Mouse (Mus musculus) limb, embryonic 15.5 days (tissue): ENCODE results near the gene Cmip. TPM values are rescaled to one million over a fixed set of nuclear protein-coding genes. Genes with fewer than 3 reads are reported as not detected.

Experiments used
- ATAC-seq: fragments of 200-750 bp; cut with Nextera tagmentation; 2 replicates; pipeline ENCODE4 v1.8.0; 2017; ENCODE audit warnings: low read depth, moderate TSS enrichment; ENCODE audit not compliant: insufficient number of reproducible peaks, low FRiP score, low TSS enrichment
- H3K27ac ChIP-seq: fragments of 300-500 bp; sonication (generic); 2 replicates; pipeline ENCODE4 v1.5.1; 2015; ENCODE audit warnings: moderate library complexity, mild to moderate bottlenecking, inconsistent platforms
- H3K27me3 ChIP-seq: fragments of 300-500 bp; sonication (generic); 2 replicates; pipeline ENCODE4 v1.6.1; 2015; ENCODE audit warnings: inconsistent platforms
- H3K36me3 ChIP-seq: fragments of 300-500 bp; sonication (generic); 2 replicates; pipeline ENCODE4 v1.6.1; 2015; ENCODE audit warnings: inconsistent platforms
- H3K4me1 ChIP-seq: fragments of 300-500 bp; sonication (generic); 2 replicates; pipeline ENCODE4 v1.6.1; 2015; ENCODE audit warnings: inconsistent platforms
- H3K4me2 ChIP-seq: fragments of 300-500 bp; sonication (generic); 2 replicates; pipeline ENCODE4 v1.6.1; 2015; ENCODE audit warnings: mild to moderate bottlenecking, inconsistent platforms
- H3K4me3 ChIP-seq: fragments of 300-500 bp; sonication (generic); 2 replicates; pipeline ENCODE4 v1.5.1; 2015; ENCODE audit warnings: mild to moderate bottlenecking, inconsistent platforms
- H3K9ac ChIP-seq: fragments of 300-500 bp; sonication (generic); 2 replicates; pipeline ENCODE4 v1.6.1; 2015; ENCODE audit warnings: inconsistent platforms
- H3K9me3 ChIP-seq: fragments of 300-500 bp; sonication (generic); 2 replicates; pipeline ENCODE4 v1.6.1; 2016; ENCODE audit warnings: inconsistent platforms
- WGBS: fragments of 180-500 bp; shearing (Covaris S2); methylation state at CpG from one replicate; pipeline ENCODE4 v1.1.7; 2015; 5-methylcytosine and 5-hydroxymethylcytosine counted together
- polyA plus RNA-seq: library from polyadenylated mRNA; unstranded; fragments of >200 nt; fragmentation: Nextera tagmentation; extraction: Ambion mirVana; gene quantifications from 2 replicates; pipeline ENCODE4 v1.2.1, GENCODE M21; 2015

The Cmip gene
- polyA plus RNA-seq, 1 experiment from 2014 or later = 18.8 TPM

DNA sequence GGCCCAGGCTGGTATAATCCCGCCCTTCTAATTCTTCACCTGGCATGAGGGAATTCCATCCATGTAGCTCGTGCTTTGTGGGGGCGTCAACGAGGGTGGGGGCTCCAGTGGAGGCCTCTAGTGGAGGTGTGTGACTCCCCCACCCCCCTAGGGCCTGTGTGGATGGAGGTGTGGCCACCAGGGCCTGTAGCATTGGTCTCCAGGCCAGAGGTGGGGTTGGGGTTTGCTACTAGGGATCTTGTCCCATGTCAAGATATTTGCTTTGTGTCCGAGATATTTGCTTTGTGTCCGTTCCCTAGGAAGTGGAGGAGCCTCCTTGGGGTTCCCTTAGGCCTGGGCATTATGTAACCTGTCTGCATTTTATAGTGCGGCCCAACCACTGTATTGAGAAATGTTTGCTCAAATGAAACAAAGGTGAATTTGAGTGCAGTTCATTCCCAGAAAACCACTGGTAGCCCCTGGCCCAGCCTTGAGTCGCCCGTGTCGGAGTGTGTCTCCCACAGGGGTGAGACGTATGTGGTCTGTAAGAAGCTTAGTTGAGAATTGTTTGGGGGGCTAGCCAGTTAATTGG is 2.7 kb downstream of the Cmip start:
- no peaks in the 10 kb centered on the region for H3K36me3 ChIP-seq
- no peaks in the 10 kb centered on the region for H3K27me3 ChIP-seq
- H3K4me2 ChIP-seq = peak overlapping the region; percentile 79
- WGBS = 52% methylated on average over 11 of the region's 11 CpGs
- peak overlapping the region; percentile 92 for H3K4me3 ChIP-seq
- peak overlapping the region; percentile 87; the same call in 1 of the 2 replicates for H3K27ac ChIP-seq
- H3K9ac ChIP-seq = 0 out of 2 replicates have a peak overlapping the region, but pooled peaks have one; percentile 10
- H3K9me3 ChIP-seq = no peaks in the 10 kb centered on the region
- no peak for ATAC-seq
- H3K4me1 ChIP-seq = peaks cover 45% of the 10 kb centered on the region

DNA sequence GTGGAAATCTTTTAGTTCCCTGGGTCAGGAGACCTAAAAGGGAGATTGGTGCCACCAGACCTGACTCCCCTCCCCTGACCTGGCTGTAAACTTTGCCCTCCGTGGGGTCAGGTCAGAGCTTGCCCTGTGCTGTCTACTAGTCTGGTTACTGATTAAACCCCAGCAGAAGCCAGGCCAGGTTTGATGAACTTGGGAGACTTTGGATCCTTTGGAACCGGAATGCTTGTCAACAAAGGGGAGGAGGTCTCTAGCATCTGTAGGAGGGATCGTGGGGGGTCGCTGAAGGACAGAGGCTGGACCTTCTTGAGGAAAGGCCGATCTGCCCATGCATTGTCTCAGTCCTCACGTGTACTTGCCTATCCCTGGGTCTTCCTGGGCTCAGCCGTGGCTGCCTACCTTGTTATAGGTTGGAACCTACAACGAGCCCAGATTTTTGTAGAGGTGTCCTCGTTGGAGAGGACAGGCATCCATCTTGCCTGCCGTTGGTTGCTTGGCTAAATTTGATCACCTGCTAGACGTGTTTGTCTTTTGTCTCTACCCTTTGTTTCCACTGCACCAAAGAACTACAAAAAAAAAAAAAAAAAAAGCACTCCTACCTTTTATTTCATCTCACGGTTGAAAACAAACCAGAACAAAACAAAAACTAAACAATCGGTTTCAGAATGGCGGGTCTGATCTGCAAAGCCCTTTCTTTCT is 3.5 kb downstream of the Cmip start:
- Histone ChIP-seq H3K27ac (no peak overlapping the region), H3K4me3 (peak overlapping the region; percentile 92; the same call in 1 of the 2 replicates), H3K9me3 (no peaks in the 10 kb centered on the region), H3K4me1 (peaks cover 47% of the 10 kb centered on the region), H3K4me2 (peak overlapping the region; percentile 15), H3K27me3 (no peaks in the 10 kb centered on the region), H3K9ac (no peak overlapping the region), H3K36me3 (no peaks in the 10 kb centered on the region)
- 46% methylated on average over 14 of the region's 14 CpGs for WGBS
- ATAC-seq = no peak

DNA sequence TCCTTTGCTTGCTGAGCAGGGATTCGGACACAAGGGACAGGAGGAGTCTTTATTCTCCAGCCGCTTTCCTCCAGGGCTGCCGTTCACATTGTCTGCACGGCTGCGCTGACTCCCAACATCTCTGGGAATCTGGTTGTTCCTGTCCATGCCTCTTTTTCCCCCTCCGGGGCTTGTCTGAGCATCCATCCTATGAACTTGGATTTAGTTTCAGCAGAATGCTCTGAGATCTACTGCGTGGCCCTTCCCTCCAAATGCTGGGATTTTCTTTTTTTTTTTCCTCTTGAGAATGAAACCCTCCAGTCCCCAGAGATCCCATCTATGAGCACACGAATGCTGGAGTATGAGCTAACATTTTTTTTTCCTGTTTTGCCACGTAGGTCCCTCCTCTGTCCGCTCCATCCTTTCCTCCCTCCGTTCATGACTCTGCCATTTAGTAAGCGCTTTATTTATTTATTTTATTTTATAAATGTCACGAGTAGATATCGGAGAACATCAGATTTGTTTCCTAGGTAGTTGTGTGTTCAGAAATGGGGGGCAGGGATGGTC is 4.1 kb downstream of the Cmip start:
- no peak overlapping the region for H3K4me3 ChIP-seq
- H3K4me1 ChIP-seq = peaks cover 46% of the 10 kb centered on the region
- no peak overlapping the region for H3K27ac ChIP-seq
- no peaks in the 10 kb centered on the region for H3K9me3 ChIP-seq
- WGBS = 48% methylated on average over 14 of the region's 14 CpGs
- no peaks in the 10 kb centered on the region for H3K36me3 ChIP-seq
- peak overlapping the region; percentile 15; the same call in 1 of the 2 replicates for H3K4me2 ChIP-seq
- no peaks in the 10 kb centered on the region for H3K27me3 ChIP-seq
- ATAC-seq = no peak
- H3K9ac ChIP-seq = no peak overlapping the region

DNA sequence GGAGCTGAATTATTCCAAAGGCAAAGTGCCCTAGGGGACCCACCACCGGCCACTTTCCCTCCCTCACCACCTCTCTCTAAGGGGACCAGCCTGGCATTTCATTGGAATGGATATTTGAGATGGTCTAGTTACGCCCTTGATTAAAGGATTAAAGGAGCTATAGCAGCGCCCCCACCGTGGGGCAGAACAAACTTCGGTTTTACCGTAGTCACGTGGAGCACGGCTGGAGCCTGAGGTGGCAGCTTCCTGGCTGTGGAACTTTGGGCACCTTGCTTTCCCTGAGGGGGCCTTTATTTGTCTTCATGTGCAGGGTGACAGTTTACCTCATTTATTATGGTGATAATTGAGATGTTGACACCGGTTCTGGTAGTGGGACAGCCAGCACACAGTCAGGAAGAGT is 4.8 kb downstream of the Cmip start:
- no peak overlapping the region for H3K27ac ChIP-seq
- H3K9ac ChIP-seq = no peak overlapping the region
- 27% methylated on average over 9 of the region's 9 CpGs for WGBS
- H3K27me3 ChIP-seq = no peaks in the 10 kb centered on the region
- no peak overlapping the region for H3K4me3 ChIP-seq
- no peak overlapping the region for H3K4me2 ChIP-seq
- peaks cover 44% of the 10 kb centered on the region for H3K4me1 ChIP-seq
- no peaks in the 10 kb centered on the region for H3K9me3 ChIP-seq
- no peak for ATAC-seq
- no peaks in the 10 kb centered on the region for H3K36me3 ChIP-seq

DNA sequence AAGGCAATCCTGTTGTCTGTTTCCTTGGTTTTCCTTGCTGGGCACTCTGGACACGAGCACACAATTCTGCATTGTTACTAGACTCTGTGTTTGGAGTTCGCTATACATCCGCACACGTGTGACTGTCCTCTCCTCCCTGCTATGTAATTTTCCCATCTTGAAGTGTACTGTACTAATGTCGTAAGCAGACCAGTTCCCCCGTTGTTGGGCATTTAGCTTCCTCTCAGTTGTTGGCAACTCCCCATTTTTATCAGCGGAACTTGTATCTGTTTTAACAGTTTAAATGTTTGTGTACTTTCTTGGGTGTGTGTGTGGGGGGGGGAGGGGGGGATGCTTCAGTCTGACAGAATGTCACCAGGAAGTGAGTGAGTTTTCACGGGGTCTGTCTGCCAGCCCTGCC is 5.8 kb downstream of the Cmip start:
- Histone ChIP-seq H3K36me3 (no peaks in the 10 kb centered on the region), H3K4me1 (peaks cover 39% of the 10 kb centered on the region), H3K27ac (no peak overlapping the region), H3K9ac (no peak overlapping the region), H3K4me3 (no peak overlapping the region), H3K4me2 (no peak overlapping the region), H3K27me3 (no peaks in the 10 kb centered on the region), H3K9me3 (no peaks in the 10 kb centered on the region)
- ATAC-seq = no peak
- WGBS = 58% methylated on average over 8 of the region's 8 CpGs

DNA sequence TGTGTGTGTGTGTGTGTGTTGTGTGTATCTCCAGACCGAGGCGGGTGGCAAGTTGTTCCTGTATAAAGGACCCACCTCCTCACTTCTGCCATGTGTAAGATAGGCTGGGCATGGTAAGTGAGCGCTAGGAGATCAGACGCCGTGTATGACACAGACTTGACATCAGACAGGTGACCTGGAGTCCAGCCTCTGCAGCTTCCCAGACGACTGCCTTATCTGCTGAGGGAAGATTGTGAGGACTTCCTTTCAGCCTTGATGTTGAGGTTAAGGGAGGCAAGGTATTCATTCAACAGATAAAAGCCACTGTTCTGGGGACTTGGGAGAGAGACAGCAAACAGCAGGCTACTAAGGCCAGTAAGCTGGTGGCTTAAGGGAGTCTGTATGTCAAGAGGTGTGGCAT is 6.6 kb downstream of the Cmip start:
- Histone ChIP-seq H3K9ac (no peak overlapping the region), H3K36me3 (no peaks in the 10 kb centered on the region), H3K4me3 (no peak overlapping the region), H3K27ac (no peak overlapping the region), H3K4me2 (no peak overlapping the region), H3K9me3 (no peaks in the 10 kb centered on the region), H3K4me1 (peaks cover 38% of the 10 kb centered on the region), H3K27me3 (no peaks in the 10 kb centered on the region)
- 66% methylated on average over 6 of the region's 6 CpGs for WGBS
- ATAC-seq = no peak

DNA sequence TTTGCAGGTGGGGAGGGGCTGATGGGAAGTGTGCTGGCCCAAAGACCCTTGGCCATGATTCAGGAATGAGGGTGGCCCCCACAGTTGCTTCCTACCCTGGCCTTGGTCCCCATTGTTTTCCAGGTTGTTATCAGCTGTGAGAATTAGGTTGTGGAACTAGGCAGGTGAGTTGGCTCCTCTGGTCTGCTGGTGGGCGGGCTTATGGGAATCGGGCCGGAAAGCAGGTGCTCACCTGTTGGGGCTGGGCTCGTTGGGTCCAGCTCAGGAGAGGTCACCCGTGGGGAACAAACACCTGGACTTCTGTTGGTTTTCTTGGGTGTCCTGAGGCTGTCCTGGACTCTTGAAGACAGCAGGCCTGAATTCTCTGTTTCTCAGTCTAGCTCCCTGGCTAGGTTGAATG is 8.2 kb downstream of the Cmip start:
- no peak for ATAC-seq
- H3K4me3 ChIP-seq = no peak overlapping the region
- peaks cover 25% of the 10 kb centered on the region for H3K4me1 ChIP-seq
- no peak overlapping the region for H3K9ac ChIP-seq
- no peak overlapping the region for H3K27ac ChIP-seq
- H3K27me3 ChIP-seq = no peaks in the 10 kb centered on the region
- 77% methylated on average over 5 of the region's 5 CpGs for WGBS
- H3K36me3 ChIP-seq = no peaks in the 10 kb centered on the region
- H3K9me3 ChIP-seq = no peaks in the 10 kb centered on the region
- no peak overlapping the region for H3K4me2 ChIP-seq

DNA sequence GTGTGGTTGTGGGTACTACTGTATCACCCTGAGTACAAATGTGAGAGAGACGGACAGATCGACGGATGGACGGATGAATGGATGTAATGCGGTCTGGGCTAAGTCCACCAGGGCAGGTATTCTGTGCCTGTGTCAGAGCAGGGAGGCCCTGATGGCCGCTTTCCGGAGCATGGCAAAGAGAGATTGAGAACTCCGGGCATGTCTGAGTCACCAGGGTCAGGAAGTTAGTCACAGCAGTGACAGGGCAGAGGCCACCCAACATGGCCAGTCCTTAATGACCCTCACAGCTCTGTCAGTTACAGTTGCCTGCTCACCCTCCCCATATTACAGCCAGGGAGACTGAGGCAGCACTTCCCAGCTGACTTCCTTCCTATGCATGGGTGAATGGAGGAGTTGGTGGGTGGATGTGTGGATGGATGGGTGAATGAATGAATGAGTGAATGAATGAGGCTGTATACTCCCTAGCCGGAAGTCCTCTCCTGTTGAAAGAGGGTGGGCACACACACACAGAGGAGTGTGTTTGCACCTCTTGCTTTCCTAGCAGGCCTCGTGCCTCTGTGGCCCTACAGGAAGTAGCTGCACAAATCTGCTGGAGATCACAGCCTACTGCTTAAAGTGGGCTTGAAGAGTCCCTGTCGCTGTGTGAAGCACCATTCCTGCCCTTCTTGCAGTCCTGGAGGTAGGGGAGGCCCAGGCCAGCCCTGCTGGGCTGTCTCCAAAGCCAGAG is 10.7 kb downstream of the Cmip start:
- no peak overlapping the region for H3K27ac ChIP-seq
- no peaks in the 10 kb centered on the region; the same call in 1 of the 2 replicates for H3K36me3 ChIP-seq
- H3K4me3 ChIP-seq = no peak overlapping the region
- H3K4me1 ChIP-seq = peaks cover 10% of the 10 kb centered on the region
- no peak for ATAC-seq
- no peaks in the 10 kb centered on the region for H3K9me3 ChIP-seq
- no peaks in the 10 kb centered on the region for H3K27me3 ChIP-seq
- H3K4me2 ChIP-seq = no peak overlapping the region
- no peak overlapping the region for H3K9ac ChIP-seq
- WGBS = 83% methylated on average over 11 of the region's 11 CpGs

DNA sequence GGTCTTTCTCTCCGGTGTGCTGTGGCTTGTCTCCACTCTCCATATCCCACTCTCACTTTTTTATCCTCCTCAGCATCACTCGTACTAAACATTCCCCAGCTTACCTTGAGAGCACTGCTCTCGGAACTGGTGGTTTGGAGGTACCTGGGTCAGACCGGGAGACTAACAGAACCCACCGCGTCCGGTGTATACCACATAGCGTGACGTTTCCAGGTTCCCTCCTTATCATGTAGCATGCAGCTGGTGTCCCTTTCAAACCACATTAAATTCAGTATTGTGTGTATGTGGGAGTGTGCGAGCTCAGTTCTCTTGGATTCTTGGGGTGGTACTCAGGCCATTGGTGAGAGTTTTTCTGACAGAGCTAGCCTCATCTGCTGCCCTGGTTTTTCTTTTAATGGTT is 21.4 kb downstream of the Cmip start:
- 0 out of 2 replicates have a peak, but pooled peaks cover 4% of the 10 kb centered on the region for H3K36me3 ChIP-seq
- no peak overlapping the region for H3K4me2 ChIP-seq
- H3K27me3 ChIP-seq = no peaks in the 10 kb centered on the region
- 89% methylated on average over 10 of the region's 10 CpGs for WGBS
- H3K9me3 ChIP-seq = no peaks in the 10 kb centered on the region
- H3K27ac ChIP-seq = 0 out of 2 replicates have a peak overlapping the region, but pooled peaks have one; percentile 35
- ATAC-seq = no peak
- H3K9ac ChIP-seq = no peak overlapping the region
- H3K4me3 ChIP-seq = no peak overlapping the region
- peaks cover 45% of the 10 kb centered on the region for H3K4me1 ChIP-seq

DNA sequence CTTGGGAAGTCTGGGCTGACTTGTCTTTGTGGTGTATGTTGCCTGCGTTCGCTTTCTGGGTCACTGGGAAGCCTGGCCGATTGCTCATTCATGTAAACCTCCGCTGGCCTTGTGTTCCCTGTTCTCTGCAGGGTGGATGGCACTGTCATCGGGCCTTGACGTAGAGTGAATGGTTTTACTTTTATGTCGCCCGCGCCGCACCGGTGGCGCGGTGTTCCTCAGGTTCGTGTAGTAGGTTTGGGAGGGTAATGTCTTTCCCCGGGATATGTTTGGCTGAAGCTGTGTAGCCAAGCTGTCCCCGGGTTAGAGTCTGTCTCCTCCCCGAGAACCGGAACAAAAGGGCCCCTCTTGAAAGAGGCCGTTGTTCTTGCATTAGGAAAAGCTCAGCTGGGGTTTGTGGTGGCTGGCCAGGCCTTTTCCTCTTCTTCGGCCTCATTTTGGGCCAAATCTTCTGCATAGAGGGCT is 21.8 kb downstream of the Cmip start:
- ATAC-seq = no peak
- Histone ChIP-seq H3K4me1 (peaks cover 48% of the 10 kb centered on the region), H3K9me3 (no peaks in the 10 kb centered on the region), H3K4me2 (no peak overlapping the region), H3K27ac (0 out of 2 replicates have a peak overlapping the region, but pooled peaks have one; percentile 47), H3K36me3 (0 out of 2 replicates have a peak, but pooled peaks cover 2% of the 10 kb centered on the region), H3K27me3 (no peaks in the 10 kb centered on the region), H3K9ac (no peak overlapping the region), H3K4me3 (no peak overlapping the region)
- WGBS = 80% methylated on average over 20 of the region's 20 CpGs

DNA sequence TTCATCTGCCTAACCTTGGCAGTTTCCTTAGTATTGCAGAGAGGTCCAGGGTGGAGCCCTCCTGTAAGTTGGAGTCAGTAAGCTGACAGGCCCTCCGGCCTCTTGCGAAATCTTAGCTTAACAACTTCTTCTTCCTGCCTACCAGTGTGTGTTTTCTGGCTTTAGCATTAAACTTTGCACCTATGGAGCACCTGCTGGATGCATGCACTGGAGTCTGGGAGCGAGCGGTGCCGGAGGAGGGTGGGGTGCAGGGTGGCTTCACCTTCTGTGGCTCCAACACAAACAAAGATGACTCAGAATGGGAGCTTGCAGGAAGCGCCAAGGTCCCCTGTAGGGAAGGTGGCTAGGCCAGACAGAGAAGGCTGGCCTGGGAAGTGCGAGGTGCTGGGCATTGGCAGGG is 23.6 kb downstream of the Cmip start:
- no peak for ATAC-seq
- H3K36me3 ChIP-seq = peaks cover 4% of the 10 kb centered on the region; the same call in 1 of the 2 replicates
- 85% methylated on average over 7 of the region's 7 CpGs for WGBS
- H3K4me3 ChIP-seq = no peak overlapping the region
- no peak overlapping the region; the same call in 1 of the 2 replicates for H3K27ac ChIP-seq
- no peaks in the 10 kb centered on the region for H3K9me3 ChIP-seq
- no peaks in the 10 kb centered on the region for H3K27me3 ChIP-seq
- peaks cover 49% of the 10 kb centered on the region for H3K4me1 ChIP-seq
- H3K9ac ChIP-seq = no peak overlapping the region
- no peak overlapping the region for H3K4me2 ChIP-seq
